Mouse (Mus musculus) MEL (cell line): ENCODE results near the gene Klhl36. TPM values are rescaled to one million over a fixed set of nuclear protein-coding genes. Genes with fewer than 3 reads are reported as not detected.

Experiments
- DNase-seq: peaks from one replicate; pipeline ENCODE4 v3.0.0; 2011; ENCODE audit warnings: low read depth, low spot score
- H3K27ac ChIP-seq: 2 replicates; pipeline ENCODE4 v1.5.1; 2012; ENCODE audit warnings: low read depth, mild to moderate bottlenecking, control low read depth, low read length, moderate library complexity; ENCODE audit not compliant: control insufficient read depth
- H3K27me3 ChIP-seq, 2 experiments: fragments of 150-350 bp in 1 of 2; sonication (generic) in 1 of 2; 2 replicates each; pipeline ENCODE4 v1.6.1; 2012; ENCODE audit warnings: low read length in 2 of 2, mild to moderate bottlenecking in 2 of 2, improper control_type of control experiment in 1 of 2, moderate library complexity in 1 of 2; ENCODE audit not compliant: insufficient read depth in 2 of 2, control insufficient read depth in 1 of 2
- H3K36me3 ChIP-seq, 2 experiments: 2 replicates each; pipeline ENCODE4 v1.6.1; 2012 to 2014; ENCODE audit warnings: low read length in 2 of 2, improper control_type of control experiment in 1 of 2, inconsistent platforms in 1 of 2, mild to moderate bottlenecking in 1 of 2; ENCODE audit not compliant: insufficient read depth in 2 of 2, control insufficient read depth in 1 of 2
- H3K4me1 ChIP-seq, 2 experiments: fragments of 150-350 bp in 1 of 2; sonication (generic) in 1 of 2; 2 replicates each; pipeline ENCODE4 v1.6.1; 2012; ENCODE audit warnings: low read length in 2 of 2, improper control_type of control experiment in 1 of 2, mild to moderate bottlenecking in 1 of 2; ENCODE audit not compliant: insufficient read depth in 2 of 2, control insufficient read depth in 1 of 2
- H3K4me3 ChIP-seq, 2 experiments: fragments of 150-350 bp in 1 of 2; sonication (generic) in 1 of 2; 2 replicates each; pipeline ENCODE4 v1.5.1; 2012; ENCODE audit warnings: low read depth in 2 of 2, low read length in 2 of 2, mild to moderate bottlenecking in 2 of 2, moderate library complexity in 2 of 2, control low read depth in 1 of 2, improper control_type of control experiment in 1 of 2; ENCODE audit not compliant: control insufficient read depth in 1 of 2, insufficient read depth in 1 of 2
- H3K79me2 ChIP-seq: 2 replicates; pipeline ENCODE4 v1.6.1; 2012; ENCODE audit warnings: mild to moderate bottlenecking, low read length, moderate library complexity; ENCODE audit not compliant: control insufficient read depth, poor library complexity, insufficient read depth
- H3K9ac ChIP-seq: 2 replicates; pipeline ENCODE4 v1.6.1; 2012; ENCODE audit warnings: low read depth, mild to moderate bottlenecking, control low read depth, low read length, moderate library complexity; ENCODE audit not compliant: control insufficient read depth, poor library complexity, severe bottlenecking
- H3K9me3 ChIP-seq: fragments of 150-350 bp; sonication (generic); replicated peaks from 2 replicates; pipeline ENCODE4 v1.6.1; 2012; ENCODE audit warnings: mild to moderate bottlenecking, low read length, improper control_type of control experiment, moderate library complexity; ENCODE audit not compliant: insufficient read depth
- BHLHE40 ChIP-seq: IDR thresholded peaks from 2 replicates; pipeline ENCODE4 v1.6.1; 2012; ENCODE audit warnings: low read depth, mild to moderate bottlenecking, inconsistent platforms, low read length, improper control_type of control experiment, borderline replicate concordance
- CHD1 ChIP-seq: IDR thresholded peaks from 2 replicates; pipeline ENCODE4 v1.6.1; 2012; ENCODE audit warnings: low read depth, mild to moderate bottlenecking, inconsistent platforms, low read length, improper control_type of control experiment
- CHD2 ChIP-seq: IDR thresholded peaks from 2 replicates; pipeline ENCODE4 v1.6.1; 2011; ENCODE audit warnings: low read length, improper control_type of control experiment
- CTCF ChIP-seq, 3 experiments: IDR thresholded peaks in 2 of 3; conservative IDR thresholded peaks in 1 of 3; 2 replicates each; pipeline ENCODE4 v1.5.1; 2011 to 2012; ENCODE audit warnings: low read length in 3 of 3, low read depth in 2 of 3, mild to moderate bottlenecking in 2 of 3, improper control_type of control experiment in 1 of 3, inconsistent platforms in 1 of 3, mixed read lengths in 1 of 3, moderate library complexity in 1 of 3; ENCODE audit not compliant: control insufficient read depth in 1 of 3, insufficient read depth in 1 of 3, poor library complexity in 1 of 3, severe bottlenecking in 1 of 3
- E2F4 ChIP-seq: IDR thresholded peaks from 2 replicates; pipeline ENCODE4 v1.6.1; 2011; ENCODE audit warnings: low read depth, low read length, improper control_type of control experiment, borderline replicate concordance
- EP300 ChIP-seq, 2 experiments: IDR thresholded peaks; 2 replicates each; pipeline ENCODE4 v1.6.1; 2011; ENCODE audit warnings: improper control_type of control experiment in 2 of 2, low read length in 2 of 2, low read depth in 1 of 2, mild to moderate bottlenecking in 1 of 2
- ETS1 ChIP-seq: IDR thresholded peaks from 2 replicates; pipeline ENCODE4 v1.6.1; 2012; ENCODE audit warnings: low read depth, mild to moderate bottlenecking, inconsistent platforms, low read length, improper control_type of control experiment, moderate library complexity
- GABPA ChIP-seq: IDR thresholded peaks from 2 replicates; pipeline ENCODE4 v1.6.1; 2012; ENCODE audit warnings: low read depth, mild to moderate bottlenecking, inconsistent platforms, low read length, improper control_type of control experiment, moderate library complexity
- GATA1 ChIP-seq: IDR thresholded peaks from 2 replicates; pipeline ENCODE4 v1.6.1; 2011; ENCODE audit warnings: low read depth, low read length, improper control_type of control experiment
- HCFC1 ChIP-seq: IDR thresholded peaks from 2 replicates; pipeline ENCODE4 v1.6.1; 2012; ENCODE audit warnings: low read depth, mild to moderate bottlenecking, inconsistent platforms, low read length, improper control_type of control experiment, moderate library complexity
- JUND ChIP-seq: IDR thresholded peaks from 2 replicates; pipeline ENCODE4 v1.6.1; 2011; ENCODE audit warnings: low read depth, mild to moderate bottlenecking, improper control_type of control experiment, low read length
- KAT2A ChIP-seq: conservative IDR thresholded peaks from 2 replicates; pipeline ENCODE4 v1.6.1; 2012; ENCODE audit warnings: low read depth, low read length, improper control_type of control experiment, inconsistent platforms
- MAFK ChIP-seq: IDR thresholded peaks from 2 replicates; pipeline ENCODE4 v1.6.1; 2011; ENCODE audit warnings: low read depth, mild to moderate bottlenecking, low read length, improper control_type of control experiment, borderline replicate concordance
- MAX ChIP-seq: IDR thresholded peaks from 2 replicates; pipeline ENCODE4 v1.6.1; 2011; ENCODE audit warnings: low read length, improper control_type of control experiment
- MXI1 ChIP-seq: IDR thresholded peaks from 2 replicates; pipeline ENCODE4 v1.6.1; 2011; ENCODE audit warnings: mild to moderate bottlenecking, low read depth, low read length, improper control_type of control experiment
- MYC ChIP-seq: IDR thresholded peaks from 2 replicates; pipeline ENCODE4 v1.6.1; 2011; ENCODE audit warnings: low read depth, mild to moderate bottlenecking, low read length, improper control_type of control experiment, moderate library complexity
- NELFE ChIP-seq: IDR thresholded peaks from 2 replicates; pipeline ENCODE4 v1.6.1; 2011; ENCODE audit warnings: low read depth, low read length, improper control_type of control experiment
- POLR2A ChIP-seq, 2 experiments: IDR thresholded peaks; 2 replicates each; pipeline ENCODE4 v1.6.1; 2011 to 2012; ENCODE audit warnings: low read length in 2 of 2, mild to moderate bottlenecking in 2 of 2, control low read depth in 1 of 2, improper control_type of control experiment in 1 of 2, low read depth in 1 of 2, moderate library complexity in 1 of 2; ENCODE audit not compliant: control insufficient read depth in 1 of 2, insufficient read depth in 1 of 2, poor library complexity in 1 of 2
- POLR2AphosphoS5 ChIP-seq: IDR thresholded peaks from 2 replicates; pipeline ENCODE4 v1.6.1; 2012; ENCODE audit warnings: low read depth, borderline replicate concordance, mild to moderate bottlenecking, inconsistent platforms, low read length, moderate library complexity, mixed read lengths
- RAD21 ChIP-seq: IDR thresholded peaks from 2 replicates; pipeline ENCODE4 v1.6.1; 2011; ENCODE audit warnings: mild to moderate bottlenecking, low read depth, low read length, improper control_type of control experiment
- SIN3A ChIP-seq: IDR thresholded peaks from 2 replicates; pipeline ENCODE4 v1.6.1; 2012; ENCODE audit warnings: low read length, improper control_type of control experiment, inconsistent platforms
- SMC3 ChIP-seq: IDR thresholded peaks from 2 replicates; pipeline ENCODE4 v1.6.1; 2011; ENCODE audit warnings: low read depth, low read length, improper control_type of control experiment
- TAL1 ChIP-seq: IDR thresholded peaks from 2 replicates; pipeline ENCODE4 v1.6.1; 2012; ENCODE audit warnings: mild to moderate bottlenecking, inconsistent platforms, low read length, moderate library complexity, mixed read lengths
- TCF12 ChIP-seq: IDR thresholded peaks from 2 replicates; pipeline ENCODE4 v1.6.1; 2014; ENCODE audit warnings: low read depth, mild to moderate bottlenecking, inconsistent platforms, low read length, improper control_type of control experiment, moderate library complexity
- USF1 ChIP-seq: IDR thresholded peaks from 2 replicates; pipeline ENCODE4 v1.6.1; 2014; ENCODE audit warnings: low read depth, mild to moderate bottlenecking, inconsistent platforms, low read length, improper control_type of control experiment, moderate library complexity
- USF2 ChIP-seq, 2 experiments: IDR thresholded peaks; 2 replicates each; pipeline ENCODE4 v1.6.1; 2011 to 2012; ENCODE audit warnings: improper control_type of control experiment in 2 of 2, low read length in 2 of 2, borderline replicate concordance in 1 of 2, inconsistent platforms in 1 of 2, low read depth in 1 of 2, mild to moderate bottlenecking in 1 of 2; ENCODE audit not compliant: insufficient read depth in 1 of 2
- ZKSCAN1 ChIP-seq: IDR thresholded peaks from 2 replicates; pipeline ENCODE4 v1.6.1; 2012; ENCODE audit warnings: low read depth, mild to moderate bottlenecking, inconsistent platforms, low read length, improper control_type of control experiment, moderate library complexity
- ZMIZ1 ChIP-seq: IDR thresholded peaks from 2 replicates; pipeline ENCODE4 v1.6.1; 2012; ENCODE audit warnings: low read depth, mild to moderate bottlenecking, inconsistent platforms, low read length, improper control_type of control experiment, moderate library complexity
- ZNF384 ChIP-seq: IDR thresholded peaks from 2 replicates; pipeline ENCODE4 v1.6.1; 2012; ENCODE audit warnings: low read depth, mild to moderate bottlenecking, inconsistent platforms, low read length, improper control_type of control experiment
- polyA plus RNA-seq, 2 experiments: library from polyadenylated mRNA; stranded (reverse) in 1 of 2; unstranded in 1 of 2; fragments of >175 nt in 1 of 2; fragments of >200 nt in 1 of 2; gene quantifications; 2 replicates each; pipeline versions ENCODE4 v1.2.1 to v1.2.4; 2012; ENCODE audit warnings: low replicate concordance in 2 of 2, low read depth in 1 of 2; ENCODE audit not compliant: insufficient read length in 2 of 2, insufficient read depth in 1 of 2, missing spikeins in 1 of 2
- total RNA-seq: library from RNA; depleted of rRNA; stranded (reverse); fragments of 300-350 nt; gene quantifications from 2 replicates; pipeline ENCODE4 v1.2.3, GENCODE M21; 2012

The Klhl36 gene
- total and polyA plus RNA-seq, 3 experiments: 4.6 to 6.6 TPM; not detected in 1

GRCm38 (mm10) chr8:119824809-119825273, 37.2 kb upstream of the Klhl36 start:
- TF ChIP-seq ZMIZ1 (no peak), MXI1 (peak; percentile 72), ETS1 (peak; percentile 67; the same call in 1 of the 2 replicates), ZNF384 (no peak), SIN3A (peak; percentile 67; the same call in 1 of the 2 replicates), EP300 (IDR thresholded peaks at IDR 0.05; ENCODE audit: low read depth in 1 of 2, low read length in 2 of 2) (peak in 1 of 2 experiments; percentile 52; a peak in 2 of 4 replicates), TCF12 (no peak), POLR2AphosphoS5 (no peak), MYC (peak; percentile 78; the same call in 1 of the 2 replicates), USF1 (no peak), MAX (peak; percentile 62; the same call in 1 of the 2 replicates), SMC3 (no peak)
- H3K27me3 ChIP-seq: no peaks in the 10 kb centered on the region
- peak; percentile 86 for DNase-seq
- peaks cover 0 to 34% of the 10 kb centered on the region in 2 experiments; a peak in 2 of 4 replicates for H3K36me3 ChIP-seq
- peaks cover 32 to 50% of the 10 kb centered on the region in 2 experiments for H3K4me1 ChIP-seq
- no peaks in the 10 kb centered on the region for H3K9me3 ChIP-seq
- H3K79me2 ChIP-seq: no peaks in the 10 kb centered on the region
- no peak overlapping the region for H3K4me3 ChIP-seq
- peak overlapping the region; percentile 3; the same call in 1 of the 2 replicates for H3K9ac ChIP-seq
- peak overlapping the region; percentile 91 for H3K27ac ChIP-seq

GRCm38 (mm10) chr8:119825950-119826730, 35.9 kb upstream of the Klhl36 start:
- Histone ChIP-seq H3K27ac (peak overlapping the region; percentile 91), H3K4me3 (peak overlapping the region; percentile 32 to 42), H3K4me1 (peaks cover 36 to 55% of the 10 kb centered on the region in 2 experiments), H3K36me3 (peaks cover 0 to 36% of the 10 kb centered on the region in 2 experiments; a peak in 2 of 4 replicates), H3K27me3 (no peaks in the 10 kb centered on the region), H3K9me3 (no peaks in the 10 kb centered on the region), H3K79me2 (no peaks in the 10 kb centered on the region), H3K9ac (peak overlapping the region; percentile 62)
- DNase-seq: peak; percentile 90
- peak; percentile 21 to 63; a peak in 2 of 4 replicates for TF ChIP-seq POLR2A (IDR thresholded peaks at IDR 0.05; ENCODE audit: control insufficient read depth in 1 of 2, insufficient read depth in 1 of 2, low read depth in 1 of 2, low read length in 2 of 2, poor library complexity in 1 of 2)
- TF ChIP-seq ZKSCAN1: no peak
- TF ChIP-seq GABPA: no peak
- TF ChIP-seq TCF12: no peak
- TF ChIP-seq NELFE: peak; percentile 40; the same call in 1 of the 2 replicates
- no peak for TF ChIP-seq MAFK
- no peak for TF ChIP-seq CTCF (IDR thresholded peaks at IDR 0.05 in 2 of 3, conservative IDR thresholded peaks at IDR 0.05 in 1 of 3; ENCODE audit: control insufficient read depth in 1 of 3, insufficient read depth in 1 of 3, low read depth in 2 of 3, low read length in 3 of 3, poor library complexity in 1 of 3, severe bottlenecking in 1 of 3)
- TF ChIP-seq JUND: 0 out of 2 replicates have a peak, but pooled peaks have one; percentile 11
- TF ChIP-seq RAD21: no peak
- no peak; the same call in 1 of the 2 replicates for TF ChIP-seq HCFC1
- TF ChIP-seq KAT2A: no peak
- no peak for TF ChIP-seq BHLHE40
- TF ChIP-seq E2F4: no peak
- TF ChIP-seq GATA1: peak; percentile 16; the same call in 1 of the 2 replicates
- no peak for TF ChIP-seq TAL1
- TF ChIP-seq SIN3A: no peak; the same call in 1 of the 2 replicates
- no peak for TF ChIP-seq ZNF384
- 0 out of 2 replicates have a peak, but pooled peaks have one; percentile 13 for TF ChIP-seq ETS1
- peak; percentile 31 to 74; a peak in 3 of 4 replicates for TF ChIP-seq EP300 (IDR thresholded peaks at IDR 0.05; ENCODE audit: low read depth in 1 of 2, low read length in 2 of 2)
- no peak for TF ChIP-seq CHD2
- no peak for TF ChIP-seq CHD1
- TF ChIP-seq USF2 (IDR thresholded peaks at IDR 0.05; ENCODE audit: borderline replicate concordance in 1 of 2, insufficient read depth in 1 of 2, low read depth in 1 of 2, low read length in 2 of 2): no peak
